Mouse (Mus musculus): ENCODE data around the gene Cyp17a1.

- no peak for TF ChIP-seq CTCF (IDR thresholded peaks at IDR 0.05; ENCODE audit: low read depth, low read length)
- TF ChIP-seq POLR2A (IDR thresholded peaks at IDR 0.05; ENCODE audit: extremely low read depth, insufficient read depth, low read length), result no peak
Observed at GRCm38 (mm10) chr19:46662784-46663183, 10.2 kb downstream of the Cyp17a1 start.

Data from liver, adult 2 months (tissue).